Mouse (Mus musculus) cerebellum, adult 11 months (tissue): Measurements from ENCODE around the gene Etv2.

Experiments used
- DNase-seq: peaks from one replicate; pipeline ENCODE4 v3.0.0; 2022

Etv2 gene

DNA sequence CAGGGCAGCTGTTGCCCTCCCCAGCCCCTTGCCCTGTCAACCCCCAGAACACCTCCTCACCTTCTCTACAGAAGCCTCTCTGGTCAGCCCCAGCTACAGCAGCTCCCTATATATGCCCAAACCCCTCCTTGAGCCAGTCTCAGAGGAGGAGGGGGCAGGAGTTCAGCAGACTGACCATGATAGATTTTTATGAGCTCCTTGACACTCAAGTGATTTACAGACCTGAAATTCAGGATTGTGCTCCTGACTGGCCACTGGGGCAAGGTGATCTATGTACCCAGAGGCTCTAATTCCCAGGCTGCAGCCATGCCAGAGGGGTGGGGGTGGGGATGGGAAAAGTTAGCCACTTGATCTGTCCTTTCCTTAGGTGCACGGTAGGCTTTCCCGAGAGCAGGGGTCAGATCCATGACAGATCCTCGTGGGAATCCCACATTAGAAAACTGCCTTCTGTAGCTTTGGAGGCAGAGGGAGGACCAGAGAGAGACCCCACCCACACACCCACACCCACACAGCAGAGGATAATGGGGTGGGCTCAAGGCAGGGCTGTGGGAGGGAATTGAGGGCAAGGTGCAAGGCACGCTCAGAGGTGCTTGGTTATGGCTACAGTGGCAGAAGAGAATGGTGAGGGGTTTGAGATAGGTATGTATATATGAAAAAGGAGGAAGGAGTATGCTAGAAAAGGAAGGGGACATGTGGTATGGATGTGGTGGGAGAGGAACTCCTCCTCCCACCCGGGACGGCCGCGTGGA lies 22.8 kb downstream of the Etv2 start, which contains the start of gene Upk1a:
TSS of gene Upk1a (minus strand) at position 194 of the 749 bp plus-strand sequence.
- DNase-seq, result no peak

GRCm38 (mm10) chr7:30610043-30610442 lies 25.6 kb downstream of the Etv2 start:
- no peak for DNase-seq

- no peak for DNase-seq
Measured at GRCm38 (mm10) chr7:30608476-30608875, 27.2 kb downstream of the Etv2 start.

DNA sequence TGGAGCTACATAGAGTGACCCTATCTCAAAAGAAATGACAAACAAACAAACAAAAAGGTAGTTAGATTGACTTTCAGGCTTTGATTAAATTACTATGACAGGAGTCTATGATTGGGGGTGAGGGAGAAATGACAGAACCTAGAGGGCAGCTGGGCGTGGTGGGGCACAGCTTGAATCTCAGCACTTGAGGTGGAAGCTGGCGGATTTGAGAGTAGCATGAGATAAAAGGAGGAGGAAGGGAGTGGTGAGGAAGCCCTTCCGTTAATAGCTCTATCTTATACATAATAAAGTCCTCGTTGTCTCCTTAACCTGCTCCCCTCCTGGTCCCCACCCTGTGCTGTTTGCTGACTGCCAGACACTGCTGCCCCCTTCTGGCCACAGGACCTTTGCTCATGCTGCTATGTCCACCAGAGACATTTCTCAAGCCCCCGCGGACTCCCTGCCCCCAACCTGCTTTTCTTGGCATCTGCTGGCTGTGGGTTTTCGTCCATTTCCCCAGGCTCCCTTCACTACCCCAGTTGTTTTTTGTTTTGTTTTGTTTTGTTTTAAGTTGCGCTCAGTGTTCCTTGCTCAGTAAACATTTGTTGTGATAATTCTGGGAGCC lies 27.8 kb downstream of the Etv2 start:
- no peak for DNase-seq

DNA sequence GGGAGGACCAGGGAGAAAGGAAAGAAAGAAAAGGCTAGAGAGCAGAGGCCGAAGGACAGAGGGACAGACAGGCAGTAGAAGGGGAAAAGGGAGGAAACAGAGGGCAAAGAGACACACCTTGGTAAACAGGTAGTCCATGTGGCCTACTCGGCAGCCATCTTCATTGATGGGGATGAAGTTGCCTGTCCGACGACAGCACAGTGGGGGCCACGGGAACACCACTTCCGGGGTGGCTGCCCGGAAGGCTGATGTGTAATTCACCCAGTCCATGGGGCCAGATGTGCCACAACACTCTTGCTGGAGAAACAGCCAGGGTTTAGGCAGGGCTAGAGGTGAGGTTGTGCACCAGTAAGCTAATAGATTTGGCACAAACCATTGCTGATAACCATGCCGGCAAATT lies 30.7 kb downstream of the Etv2 start:
- DNase-seq, result no peak

DNA sequence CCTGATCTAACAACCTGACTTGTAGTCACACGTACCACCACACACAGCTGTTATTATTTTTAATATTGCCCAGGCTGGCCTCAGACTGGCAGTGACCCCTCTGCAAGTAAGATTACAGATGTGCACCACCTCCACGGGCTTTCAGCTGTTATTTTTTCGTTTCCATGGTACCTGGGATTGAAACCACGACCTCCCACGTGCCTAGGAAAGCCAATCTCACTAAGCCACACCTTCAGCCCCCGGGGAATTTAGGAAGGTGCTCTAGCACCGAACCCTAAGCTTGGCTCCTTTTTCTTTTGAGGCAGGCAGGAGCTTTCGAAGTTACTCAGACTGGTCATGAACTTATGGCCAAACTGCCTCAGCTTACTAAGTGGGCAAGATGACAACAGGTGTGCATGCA lies 31.2 kb downstream of the Etv2 start:
- no peak for DNase-seq

DNA sequence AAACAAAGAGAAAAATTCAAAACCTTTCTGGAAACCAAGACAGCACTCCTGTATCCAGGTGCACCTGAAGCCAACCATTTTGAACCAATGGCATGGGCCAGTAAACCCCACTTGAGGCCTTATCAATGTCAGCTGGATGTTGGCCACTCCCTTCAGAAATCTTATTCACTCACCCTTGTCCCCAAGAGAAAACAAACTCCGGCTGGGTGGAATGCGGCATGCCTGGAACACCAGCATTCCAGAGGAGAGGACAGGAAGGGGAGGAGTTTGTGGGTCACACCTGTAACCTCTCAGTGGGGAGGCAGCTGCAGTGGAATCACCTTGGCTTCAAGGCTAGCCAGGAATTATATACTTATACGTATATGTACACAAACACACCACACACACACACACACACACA lies 33.1 kb downstream of the Etv2 start:
- no peak for DNase-seq

DNA sequence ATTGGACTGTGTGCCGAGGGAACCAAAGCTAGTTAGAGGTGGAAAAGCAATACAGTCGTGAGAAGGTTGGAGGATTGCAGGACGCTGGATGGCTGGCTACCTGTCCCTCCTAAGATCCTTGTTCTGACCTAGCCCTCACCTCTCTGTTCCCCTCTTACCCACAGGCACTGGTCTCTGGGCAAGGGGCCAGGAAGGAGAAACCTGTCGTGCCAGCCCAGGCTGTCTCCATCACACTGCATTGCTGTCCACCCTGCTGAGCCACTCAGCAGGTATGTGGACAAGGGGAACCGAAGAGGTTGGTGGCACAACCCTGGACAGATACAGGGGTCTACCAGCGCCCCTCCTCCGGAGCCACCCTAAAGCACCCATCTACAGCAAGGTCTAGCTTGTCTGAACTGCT lies 35.0 kb downstream of the Etv2 start:
- no peak for DNase-seq

GRCm38 (mm10) chr7:30599933-30600353 lies 35.7 kb downstream of the Etv2 start:
- peak; percentile 94 for DNase-seq

GRCm38 (mm10) chr7:30598786-30599185 lies 36.9 kb downstream of the Etv2 start, which contains the start of gene Zbtb32:
TSS of gene Zbtb32 (minus strand) at chr7:30598909.
- no peak for DNase-seq

DNA sequence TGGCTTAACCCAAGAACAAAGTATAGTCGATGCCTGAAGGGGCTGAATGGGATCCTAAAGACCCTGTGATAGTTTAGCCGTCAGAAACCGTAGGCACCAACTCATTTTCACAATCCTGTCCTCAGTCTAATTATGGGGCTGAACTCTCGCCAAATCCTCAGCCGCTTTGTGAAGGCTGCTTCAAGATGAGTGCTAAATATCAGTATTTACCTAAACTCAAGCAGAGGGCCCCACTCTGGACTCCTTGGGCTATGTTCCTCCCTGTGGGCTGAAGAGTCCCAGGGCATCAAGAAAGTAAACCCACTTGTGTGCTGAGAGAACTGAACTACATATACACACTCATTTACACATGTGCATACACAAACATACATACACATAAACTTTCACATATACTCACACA lies 38.8 kb downstream of the Etv2 start:
- DNase-seq, result no peak

DNA sequence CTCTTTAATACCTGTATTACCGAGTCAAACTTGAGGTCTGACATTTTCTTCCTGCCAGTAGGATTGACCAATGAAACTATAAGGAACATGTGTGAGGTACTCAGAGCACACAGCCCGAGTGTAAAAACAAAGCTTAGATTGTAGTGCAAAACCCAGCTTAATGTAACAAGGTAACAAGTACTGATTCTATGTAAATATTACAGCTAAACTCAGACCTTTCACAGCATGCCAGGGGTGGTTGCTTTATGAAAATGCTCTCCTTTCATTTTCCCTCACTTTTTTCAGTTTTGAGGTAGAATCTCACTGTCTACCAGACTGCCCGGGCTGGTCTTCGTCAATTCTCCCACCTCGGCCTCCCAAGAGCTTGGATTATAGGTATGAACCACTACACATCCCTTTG lies 39.6 kb downstream of the Etv2 start:
- DNase-seq, result no peak

DNA sequence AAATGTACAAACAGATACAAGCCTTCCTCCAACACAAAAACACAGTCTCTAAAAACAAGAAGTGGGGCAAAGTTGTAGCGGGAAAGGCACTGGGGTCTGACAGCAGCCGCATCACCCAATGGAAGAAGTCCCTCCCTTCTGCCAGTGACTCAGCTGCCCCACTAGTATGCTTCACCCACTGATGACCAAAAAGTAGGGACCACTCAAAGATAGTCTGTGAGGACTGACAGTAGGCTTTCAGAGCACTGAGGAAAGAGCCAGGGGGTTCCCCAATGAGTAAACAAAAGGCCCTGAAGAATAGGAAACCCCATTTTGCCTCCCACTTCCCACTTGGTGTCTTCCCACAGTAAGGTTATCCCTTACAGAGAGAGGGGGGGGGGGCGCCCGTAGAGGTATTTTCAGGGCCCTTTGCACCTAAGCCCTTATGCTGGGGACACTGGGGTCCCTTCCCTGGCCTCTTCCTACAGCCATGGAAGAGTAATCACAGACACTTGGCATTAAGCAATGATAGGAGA lies 41.1 kb downstream of the Etv2 start:
- no peak for DNase-seq

GRCm38 (mm10) chr7:30593579-30594509 lies 41.8 kb downstream of the Etv2 start:
- DNase-seq, result no peak

GRCm38 (mm10) chr7:30592772-30593423 lies 42.8 kb downstream of the Etv2 start:
- DNase-seq, result no peak

DNA sequence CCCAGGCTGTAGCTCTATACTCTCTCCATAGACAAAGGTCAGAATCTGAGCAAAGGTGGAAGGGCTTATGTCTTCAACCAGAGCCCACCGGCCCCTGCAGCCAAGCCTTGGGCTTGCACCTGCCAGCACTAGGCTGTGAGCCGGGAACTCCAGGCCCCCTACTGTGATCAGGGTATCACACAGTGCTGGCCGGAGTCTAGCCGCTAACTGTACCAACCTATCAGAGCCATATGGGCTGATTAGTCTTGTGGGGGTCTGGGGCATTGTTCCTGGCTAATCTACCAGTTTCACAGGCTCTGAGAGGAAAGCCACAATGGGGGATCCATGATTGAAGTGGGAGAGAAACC lies 44.1 kb downstream of the Etv2 start:
- peak; percentile 21 for DNase-seq

DNA sequence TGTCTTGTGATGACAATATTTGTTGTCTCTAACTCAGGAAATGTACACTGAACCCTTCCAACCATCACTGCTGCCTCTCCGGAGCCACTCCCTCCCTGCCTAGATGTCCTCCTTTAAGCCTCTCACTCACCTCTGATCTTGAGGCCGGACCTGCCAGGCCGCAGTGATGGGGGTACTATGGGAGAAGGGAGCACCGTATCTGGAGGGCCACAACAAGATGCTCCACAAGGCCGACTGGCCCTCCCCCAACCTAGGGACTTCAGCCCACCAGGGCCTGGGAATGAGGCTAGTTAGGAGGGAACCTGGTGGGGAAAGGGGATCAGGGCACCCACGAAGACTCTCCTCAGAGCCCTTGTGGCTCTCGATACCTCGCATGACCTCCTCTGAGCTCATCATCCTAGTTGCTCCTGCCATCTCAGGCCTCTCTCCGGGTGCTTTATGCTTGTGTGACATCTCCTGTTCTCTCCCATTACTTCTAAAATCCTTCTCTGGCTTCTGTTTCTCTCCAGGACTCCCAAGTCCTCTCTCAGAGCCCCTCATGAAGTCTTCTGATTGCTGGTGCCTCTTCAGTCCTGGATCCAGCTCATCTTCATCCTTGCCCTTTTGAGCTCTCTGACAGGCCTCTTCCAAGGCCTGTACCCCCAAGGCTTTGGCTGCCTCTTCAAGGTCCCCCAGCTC lies 44.6 kb downstream of the Etv2 start:
- peak; percentile 14 for DNase-seq

GRCm38 (mm10) chr7:30589435-30590301 lies 46.0 kb downstream of the Etv2 start:
- DNase-seq, result peak; percentile 80

DNA sequence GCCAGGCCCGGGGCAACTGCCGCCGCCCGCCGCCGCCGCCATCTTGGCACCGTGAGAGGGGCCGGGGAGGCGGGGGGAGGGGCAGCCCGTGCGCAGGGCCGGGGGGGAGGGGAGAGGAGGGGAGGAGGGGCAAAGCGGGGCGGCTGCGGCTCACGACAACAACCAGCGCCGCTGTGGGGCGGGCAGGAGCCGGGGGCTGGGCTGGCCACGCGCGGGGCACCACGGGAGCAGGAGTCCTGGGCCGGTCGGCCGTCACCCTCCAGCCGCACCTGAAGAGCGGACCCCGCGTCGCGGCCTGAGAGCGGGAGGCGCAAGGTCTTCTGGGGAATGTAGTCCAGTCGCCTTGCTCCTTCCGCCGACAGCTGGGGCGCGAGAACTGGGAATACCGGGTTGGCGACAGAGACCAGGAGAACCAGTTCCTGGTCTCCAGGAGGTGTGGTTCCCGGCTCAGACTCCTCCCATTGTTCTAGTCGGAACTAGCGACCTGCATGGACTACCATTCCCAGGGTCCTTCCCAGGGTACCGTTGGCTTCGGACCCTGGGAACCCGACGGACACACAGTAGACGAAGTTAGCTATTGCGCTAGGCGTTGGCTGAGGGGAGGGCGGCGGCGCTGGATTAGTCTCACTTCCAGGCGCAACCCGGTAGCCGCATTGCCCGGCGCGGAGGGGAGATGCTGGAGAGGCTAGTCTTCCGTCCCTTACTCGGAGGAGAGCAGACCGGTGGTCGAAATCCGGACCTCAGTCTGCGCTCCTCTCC lies 46.8 kb downstream of the Etv2 start, which contains the start of gene Kmt2b:
TSS of gene Kmt2b (minus strand) at position 51 of the 759 bp plus-strand sequence.
- peak; percentile 96 for DNase-seq
